Mouse (Mus musculus) spleen, postnatal 10 days (tissue): ENCODE measurements around the gene Macf1.
A peak's percentile ranks its signal among the peaks of the same experiment; 100 is the strongest.

Experiments
- DNase-seq, 2 experiments: peaks; one replicate each; pipeline ENCODE4 v3.0.0; 2021 to 2022; ENCODE audit warnings: low spot score in 2 of 2

The Macf1 gene

GRCm38 (mm10) chr4:123411006-123411731 lies 273.0 kb downstream of the Macf1 start:
- DNase-seq, result peak in 1 of 2 experiments; percentile 53

GRCm38 (mm10) chr4:123409752-123410151 lies 274.4 kb downstream of the Macf1 start:
- no peak for DNase-seq

- DNase-seq, result no peak
These were observed 275.0 kb downstream of the Macf1 start for GRCm38 (mm10) chr4:123409034-123409692.

- no peak for DNase-seq
These were observed 276.4 kb downstream of the Macf1 start for GRCm38 (mm10) chr4:123407792-123408191.

GRCm38 (mm10) chr4:123404056-123404455 lies 280.1 kb downstream of the Macf1 start:
- no peak for DNase-seq

- no peak for DNase-seq
These were observed 281.9 kb downstream of the Macf1 start for GRCm38 (mm10) chr4:123402244-123402643.

- DNase-seq, result no peak
These were observed 282.9 kb downstream of the Macf1 start for GRCm38 (mm10) chr4:123401265-123401664.

- no peak for DNase-seq
These were observed 286.3 kb downstream of the Macf1 start for GRCm38 (mm10) chr4:123397643-123398434.

GRCm38 (mm10) chr4:123397049-123397448 lies 287.1 kb downstream of the Macf1 start:
- no peak for DNase-seq

GRCm38 (mm10) chr4:123395435-123396000 lies 288.6 kb downstream of the Macf1 start:
- DNase-seq, result peak in 1 of 2 experiments; percentile 40

GRCm38 (mm10) chr4:123394878-123395277 lies 289.3 kb downstream of the Macf1 start:
- no peak for DNase-seq

- DNase-seq, result no peak
These were observed 289.9 kb downstream of the Macf1 start for GRCm38 (mm10) chr4:123394269-123394668.

GRCm38 (mm10) chr4:123393004-123393403 lies 291.2 kb downstream of the Macf1 start:
- DNase-seq, result no peak

- peak in 1 of 2 experiments; percentile 61 for DNase-seq
These were observed 292.0 kb downstream of the Macf1 start for GRCm38 (mm10) chr4:123392187-123392586.

GRCm38 (mm10) chr4:123385028-123385427 lies 299.1 kb downstream of the Macf1 start:
- no peak for DNase-seq

- no peak for DNase-seq
These were observed 301.0 kb downstream of the Macf1 start for GRCm38 (mm10) chr4:123383173-123383572.

GRCm38 (mm10) chr4:123382051-123382450 lies 302.1 kb downstream of the Macf1 start:
- DNase-seq, result no peak

GRCm38 (mm10) chr4:123381598-123381997 lies 302.6 kb downstream of the Macf1 start:
- no peak for DNase-seq

- no peak for DNase-seq
These were observed 308.1 kb downstream of the Macf1 start for GRCm38 (mm10) chr4:123376031-123376430.

GRCm38 (mm10) chr4:123374316-123375008 lies 309.7 kb downstream of the Macf1 start:
- no peak for DNase-seq

GRCm38 (mm10) chr4:123363555-123363954 lies 320.6 kb downstream of the Macf1 start:
- no peak for DNase-seq
